Mouse (Mus musculus) forebrain, embryonic 14.5 days (tissue): ENCODE data around the gene Fut7. TPM values are rescaled to one million over a fixed set of nuclear protein-coding genes. Genes with fewer than 3 reads are reported as not detected.

ENCODE experiments used
- microRNA-seq: library from miRNA; unstranded; fragments of <30 nt; microRNA quantifications from one replicate; pipeline ENCODE4, GENCODE M21; 2016
- polyA plus RNA-seq: library from polyadenylated mRNA; unstranded; fragments of >200 nt; fragmentation: Nextera tagmentation; extraction: Ambion mirVana; gene quantifications from 2 replicates; pipeline ENCODE4 v1.2.1, GENCODE M21; 2014

Fut7 gene
- polyA plus RNA-seq, 1 experiment from 2014 or later: not detected

Small RNAs within 50 kb of the gene (microRNA-seq; reads per million reads assigned to microRNA genes)
- gene Mir3087: not detected

Other genes with a start within 250 kb of the Fut7 start
- gene Nrarp, start 242.5 kb upstream of the Fut7 start, polyA plus RNA-seq: 18.6 and 22.1 TPM in 2 replicates
- gene Tor4a, start 226.4 kb upstream of the Fut7 start, polyA plus RNA-seq: 0.97 and 1.9 TPM in 2 replicates
- gene Nelfb, start 211.8 kb upstream of the Fut7 start, polyA plus RNA-seq: 68.8 and 73.5 TPM in 2 replicates
- gene Stpg3, start 208.6 kb upstream of the Fut7 start, polyA plus RNA-seq: not detected in 2 replicates
- 1.1 TPM in 1 of 2 replicates, not detected in the other for gene Fam166a, start 204.5 kb upstream of the Fut7 start, polyA plus RNA-seq
- 392 and 409 TPM in 2 replicates for gene Tubb4b, start 198.6 kb upstream of the Fut7 start, polyA plus RNA-seq
- gene Slc34a3, start 188.9 kb upstream of the Fut7 start, polyA plus RNA-seq: 0.10 TPM in 1 of 2 replicates, not detected in the other
- not detected in 2 replicates for gene Rnf224, start 186.5 kb upstream of the Fut7 start, polyA plus RNA-seq
- 67.4 and 98.5 TPM in 2 replicates for gene Rnf208, start 181.0 kb upstream of the Fut7 start, polyA plus RNA-seq
- gene Cysrt1, start 180.8 kb upstream of the Fut7 start, polyA plus RNA-seq: not detected in 2 replicates
- gene AL732309.1, start 176.4 kb upstream of the Fut7 start, polyA plus RNA-seq: 4.7 and 6.0 TPM in 2 replicates
- 14.7 and 17.4 TPM in 2 replicates for gene Tmem203, start 167.8 kb upstream of the Fut7 start, polyA plus RNA-seq
- gene Tprn, start 160.6 kb upstream of the Fut7 start, polyA plus RNA-seq: 6.6 and 9.9 TPM in 2 replicates
- 258 and 281 TPM in 2 replicates for gene Ssna1, start 150.8 kb upstream of the Fut7 start, polyA plus RNA-seq
- 105 and 123 TPM in 2 replicates for gene Anapc2, start 150.8 kb upstream of the Fut7 start, polyA plus RNA-seq
- not detected in 2 replicates for gene Tmem210, start 135.1 kb upstream of the Fut7 start, polyA plus RNA-seq
- gene Lrrc26, start 133.4 kb upstream of the Fut7 start, polyA plus RNA-seq: 0.25 TPM in 1 of 2 replicates, not detected in the other
- gene Grin1, start 104.1 kb upstream of the Fut7 start, polyA plus RNA-seq: 17.0 and 21.1 TPM in 2 replicates
- 69.5 and 87.7 TPM in 2 replicates for gene Man1b1, start 90.9 kb upstream of the Fut7 start, polyA plus RNA-seq
- gene Dpp7, start 66.9 kb upstream of the Fut7 start, polyA plus RNA-seq: 21.3 and 21.4 TPM in 2 replicates
- 5.8 and 7.8 TPM in 2 replicates for gene Uap1l1, start 57.6 kb upstream of the Fut7 start, polyA plus RNA-seq
- 27.8 and 28.9 TPM in 2 replicates for gene Sapcd2, start 50.9 kb upstream of the Fut7 start, polyA plus RNA-seq
- 1.9 and 2.5 TPM in 2 replicates for gene Entpd2, start 27.4 kb upstream of the Fut7 start, polyA plus RNA-seq
- 263 and 331 TPM in 2 replicates for gene Npdc1, start 23.9 kb upstream of the Fut7 start, polyA plus RNA-seq
- gene Abca2, start 5.4 kb downstream of the Fut7 start, polyA plus RNA-seq: 6.7 and 11.9 TPM in 2 replicates
- 1.1 and 2.2 TPM in 2 replicates for gene Clic3, start 33.6 kb downstream of the Fut7 start, polyA plus RNA-seq
- 93.2 and 101 TPM in 2 replicates for gene Paxx, start 37.8 kb downstream of the Fut7 start, polyA plus RNA-seq
- 170 and 301 TPM in 2 replicates for gene Ptgds, start 46.8 kb downstream of the Fut7 start, polyA plus RNA-seq
- not detected in 2 replicates for gene Lcn12, start 70.6 kb downstream of the Fut7 start, polyA plus RNA-seq
- 77.9 and 102 TPM in 2 replicates for gene Fbxw5, start 77.5 kb downstream of the Fut7 start, polyA plus RNA-seq
- 4.0 and 4.1 TPM in 2 replicates for gene C8g, start 78.5 kb downstream of the Fut7 start, polyA plus RNA-seq
- gene Traf2, start 123.7 kb downstream of the Fut7 start, polyA plus RNA-seq: 26.7 and 29.4 TPM in 2 replicates
- 369 and 370 TPM in 2 replicates for gene Edf1, start 134.6 kb downstream of the Fut7 start, polyA plus RNA-seq
- gene Mamdc4, start 151.6 kb downstream of the Fut7 start, polyA plus RNA-seq: 0.84 and 2.2 TPM in 2 replicates
- 168 and 216 TPM in 2 replicates for gene Phpt1, start 152.0 kb downstream of the Fut7 start, polyA plus RNA-seq
- gene Ajm1, start 158.5 kb downstream of the Fut7 start, polyA plus RNA-seq: 2.2 and 4.2 TPM in 2 replicates
- 47.9 and 55.0 TPM in 2 replicates for gene Rabl6, start 185.3 kb downstream of the Fut7 start, polyA plus RNA-seq
- 0.18 and 0.30 TPM in 2 replicates for gene Ccdc183, start 194.4 kb downstream of the Fut7 start, polyA plus RNA-seq
- gene Tmem141, start 198.7 kb downstream of the Fut7 start, polyA plus RNA-seq: 27.9 and 32.8 TPM in 2 replicates
- 2.0 and 3.7 TPM in 2 replicates for gene Fcna, start 204.8 kb downstream of the Fut7 start, polyA plus RNA-seq
- gene Lcn8, start 229.9 kb downstream of the Fut7 start, polyA plus RNA-seq: not detected in 2 replicates
- not detected in 2 replicates for gene Lcn5, start 234.7 kb downstream of the Fut7 start, polyA plus RNA-seq